Mouse (Mus musculus) T-helper 2 cell (primary cell): ENCODE data around the gene Tsc22d4.

Experiments used
- in situ Hi-C: fragments of 300-600 bp; cut with MboI, MseI; formaldehyde crosslinking; loops from one replicate; pipeline ENCODE4 v1.15.1; 2025; ENCODE audit warnings: high pct_unique_total_duplicates

The Tsc22d4 gene

GRCm38 (mm10) chr5:137759971-137760412 is 14.5 kb downstream of the Tsc22d4 start:
- in situ Hi-C loops = loop anchor here (5.0 to 10.0 kb wide), 4 partner anchors 108 to 415 kb away; partner anchors contain the start of gene Gigyf1

GRCm38 (mm10) chr5:137764609-137765340 is 19.2 kb downstream of the Tsc22d4 start:
- in situ Hi-C loops = loop anchor here (5.0 to 10.0 kb wide), 3 partner anchors 112 to 420 kb away; no protein-coding TSS in a partner anchor

- in situ Hi-C loops = loop anchor here (10.0 kb wide), 2 partner anchors 281 to 421 kb away; no protein-coding TSS in a partner anchor
Observed at GRCm38 (mm10) chr5:137766270-137766669, 20.7 kb downstream of the Tsc22d4 start.

GRCm38 (mm10) chr5:137768475-137768874 is 22.9 kb downstream of the Tsc22d4 start:
- in situ Hi-C loops = loop anchor here (10.0 kb wide), 2 partner anchors 284 to 424 kb away; no protein-coding TSS in a partner anchor

- in situ Hi-C loops = no loop called here
Observed at GRCm38 (mm10) chr5:137770709-137771108, 25.2 kb downstream of the Tsc22d4 start.

- in situ Hi-C loops = no loop called here
Observed at GRCm38 (mm10) chr5:137772755-137773154, 27.2 kb downstream of the Tsc22d4 start.

GRCm38 (mm10) chr5:137775587-137776290 is 30.2 kb downstream of the Tsc22d4 start:
- in situ Hi-C loops = loop anchor here (5.0 kb wide), 1 partner anchor 243 kb away; the partner anchor contains the start of genes Epo and Gnb2

- in situ Hi-C loops = loop anchor here (5.0 kb wide), 1 partner anchor 244 kb away; the partner anchor contains the start of genes Epo and Gnb2
Observed at GRCm38 (mm10) chr5:137776408-137776918, 30.9 kb downstream of the Tsc22d4 start.

- in situ Hi-C loops = loop anchor here (5.0 kb wide), 1 partner anchor 245 kb away; the partner anchor contains the start of genes Epo and Gnb2
Observed at GRCm38 (mm10) chr5:137777267-137777845, 31.8 kb downstream of the Tsc22d4 start.

GRCm38 (mm10) chr5:137778635-137779034 is 33.1 kb downstream of the Tsc22d4 start, which contains the start of gene Ppp1r35:
Gene Ppp1r35 (plus strand): TSS chr5:137778849.
- in situ Hi-C loops = loop anchor here (5.0 kb wide), 1 partner anchor 246 kb away; the partner anchor contains the start of genes Epo and Gnb2

- in situ Hi-C loops = loop anchor here (5.0 kb wide), 1 partner anchor 247 kb away; the partner anchor contains the start of genes Epo and Gnb2
Observed at GRCm38 (mm10) chr5:137779053-137779933, 33.8 kb downstream of the Tsc22d4 start.

- in situ Hi-C loops = no loop called here
Observed at GRCm38 (mm10) chr5:137781661-137782060, 36.1 kb downstream of the Tsc22d4 start.

- in situ Hi-C loops = no loop called here
Observed at GRCm38 (mm10) chr5:137782776-137783522, 37.4 kb downstream of the Tsc22d4 start.

GRCm38 (mm10) chr5:137783901-137784540 is 38.5 kb downstream of the Tsc22d4 start:
- in situ Hi-C loops = no loop called here

- in situ Hi-C loops = no loop called here
Observed at GRCm38 (mm10) chr5:137784546-137784945, 39.0 kb downstream of the Tsc22d4 start.

- in situ Hi-C loops = no loop called here
Observed at GRCm38 (mm10) chr5:137785164-137786031, 39.9 kb downstream of the Tsc22d4 start.

- in situ Hi-C loops = no loop called here
Observed at GRCm38 (mm10) chr5:137786109-137786942, 40.8 kb downstream of the Tsc22d4 start.
